Mouse (Mus musculus) natural killer cell, adult 2 months (primary cell): ENCODE results near the gene Olfr373.
"Not testable (repeated sequence)": the region's sequence is repeated elsewhere in the genome, so short reads cannot be mapped to it uniquely, and the experiment has no call there.

Experiments used
- DNase-seq, 2 experiments: peaks; one replicate each; pipeline ENCODE4 v3.0.0; 2022; ENCODE audit warnings: low spot score in 2 of 2

The Olfr373 gene

GRCm38 (mm10) chr8:72082877-72083276 lies at the start of gene Olfr373:
Gene Olfr373, plus strand, starts transcription at chr8:72083177.
- not testable (repeated sequence) for DNase-seq

- DNase-seq, result not testable (repeated sequence)
Measured at GRCm38 (mm10) chr8:72040918-72041317, 42.1 kb upstream of the Olfr373 start, which contains the start of gene Olfr372. Gene Olfr372, plus strand, starts transcription at chr8:72041218.

DNA sequence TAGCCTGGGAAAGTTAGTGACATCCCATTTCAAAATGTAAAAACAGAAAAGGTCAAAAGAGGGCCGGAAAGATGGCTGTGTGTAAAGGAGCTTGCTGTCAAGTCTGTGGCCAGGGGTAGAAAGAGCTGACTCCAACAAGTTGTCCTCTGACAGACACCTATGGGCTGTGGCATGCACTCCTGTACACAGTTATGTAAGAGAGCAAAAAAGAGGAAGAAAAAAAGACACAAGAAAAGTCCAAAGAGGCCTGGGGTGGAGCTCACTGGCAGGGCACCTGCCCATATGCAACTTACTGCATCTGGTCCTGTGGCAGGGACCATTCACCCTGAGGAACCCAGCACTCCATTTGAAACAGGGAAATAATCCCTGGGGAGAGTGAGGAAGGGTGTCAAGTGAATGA lies 40.5 kb upstream of the Olfr373 start:
- no peak for DNase-seq

- not testable (repeated sequence) for DNase-seq
Measured at GRCm38 (mm10) chr8:72054633-72055032, 28.3 kb upstream of the Olfr373 start.

DNA sequence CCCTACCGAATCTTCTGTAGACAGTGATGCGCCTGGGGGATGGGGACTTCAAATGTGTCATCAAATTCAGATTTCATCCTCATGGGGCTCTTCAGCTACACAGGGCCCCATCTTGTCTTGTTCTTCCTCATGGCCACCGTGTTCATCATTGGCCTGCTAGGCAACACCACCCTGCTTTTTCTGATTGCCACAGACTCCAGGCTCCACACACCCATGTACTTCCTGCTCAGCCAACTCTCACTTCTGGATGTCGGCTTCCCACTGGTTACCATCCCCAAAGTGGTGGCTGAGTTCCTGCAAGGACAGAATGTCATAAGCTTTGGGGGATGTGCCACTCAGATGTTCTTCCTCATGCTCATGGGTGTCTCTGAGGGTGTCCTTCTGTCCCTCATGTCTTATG lies 25.3 kb upstream of the Olfr373 start:
- not testable (repeated sequence) for DNase-seq

GRCm38 (mm10) chr8:72066819-72067399 lies 16.1 kb upstream of the Olfr373 start:
- not testable (repeated sequence) for DNase-seq

DNA sequence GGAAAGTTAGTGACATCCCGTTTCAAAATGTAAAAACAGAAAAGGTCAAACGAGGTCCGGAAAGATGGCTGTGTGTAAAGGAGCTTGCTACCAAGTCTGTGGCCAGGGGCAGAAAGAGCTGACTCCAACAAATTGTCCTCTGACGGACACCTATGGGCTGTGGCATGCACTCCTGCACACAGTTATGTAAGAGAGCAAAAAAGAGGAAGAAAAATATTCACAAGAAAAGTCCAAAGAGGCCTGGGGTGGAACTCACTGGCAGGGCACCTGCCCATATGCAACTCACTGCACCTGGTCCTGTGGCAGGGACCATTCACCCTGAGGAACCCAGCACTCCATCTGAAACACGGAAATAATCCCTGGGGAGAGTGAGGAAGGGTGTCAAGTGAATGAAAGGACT lies 1.8 kb downstream of the Olfr373 start:
- DNase-seq, result no peak

GRCm38 (mm10) chr8:72087611-72088010 lies 4.6 kb downstream of the Olfr373 start:
- not testable (repeated sequence) for DNase-seq

DNA sequence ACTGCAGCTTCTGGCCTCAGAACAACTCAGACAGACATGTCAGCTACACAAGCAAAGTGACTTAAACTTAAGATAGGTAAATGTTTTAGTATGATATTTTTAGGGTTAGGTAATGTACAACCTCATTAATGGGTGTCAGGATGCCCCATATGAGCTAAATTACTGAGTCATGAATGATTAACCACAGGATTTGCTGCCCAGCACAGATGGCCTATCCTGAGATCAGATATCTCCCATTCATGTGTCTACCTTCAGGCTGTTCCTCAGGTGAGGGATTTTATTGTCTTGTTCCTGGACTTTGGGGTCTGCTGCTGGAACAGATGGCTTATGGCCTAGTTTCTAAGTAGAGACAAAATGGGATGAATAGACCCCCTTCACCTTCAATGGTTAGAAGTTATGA lies 13.7 kb downstream of the Olfr373 start:
- not testable (repeated sequence) for DNase-seq

GRCm38 (mm10) chr8:72099377-72100103 lies 16.6 kb downstream of the Olfr373 start:
- not testable (repeated sequence) for DNase-seq

- peak in 1 of 2 experiments; percentile 15 for DNase-seq
Measured at GRCm38 (mm10) chr8:72105165-72105564, 22.2 kb downstream of the Olfr373 start.

DNA sequence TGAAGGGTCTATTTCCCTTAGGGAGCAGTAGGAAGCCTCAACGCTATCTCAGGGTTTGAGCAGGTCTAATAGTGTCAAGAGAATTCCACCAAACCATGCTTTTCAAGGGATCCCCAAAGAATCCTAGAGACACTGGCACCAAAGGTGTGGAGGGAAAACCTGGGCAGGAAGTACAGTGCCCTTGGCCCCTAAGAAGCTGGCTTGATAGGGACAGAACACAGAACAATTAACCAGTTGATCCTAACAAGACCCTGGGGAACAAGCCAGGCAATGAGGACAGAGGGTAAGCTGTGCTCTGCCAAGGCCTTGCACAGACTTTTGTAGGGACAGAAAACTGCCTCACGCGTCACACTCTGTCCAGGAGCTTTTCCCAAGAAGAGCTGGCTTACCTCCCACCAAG lies 23.8 kb downstream of the Olfr373 start, which contains the start of gene Olfr374:
Gene Olfr374, plus strand, starts transcription at position 301 of the 400 bp plus-strand sequence.
- no peak for DNase-seq

DNA sequence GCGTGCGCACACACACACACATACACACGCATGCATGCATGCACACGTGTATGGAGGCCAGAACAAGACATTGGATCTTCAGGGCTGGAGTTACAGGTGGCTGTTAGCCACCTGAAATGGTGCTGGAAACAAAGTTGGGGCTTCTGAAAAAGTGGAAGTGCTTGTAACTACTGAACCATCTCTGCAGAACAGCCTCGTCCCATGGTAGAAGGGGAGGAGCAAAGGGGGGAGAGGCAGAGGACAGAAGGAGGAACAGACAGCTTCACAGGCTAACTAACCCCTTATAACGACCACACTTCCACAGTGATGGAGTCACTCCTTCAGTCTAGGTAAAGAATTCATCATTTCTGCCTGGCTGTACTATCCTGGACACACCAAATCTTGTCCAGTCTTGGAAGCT lies 27.9 kb downstream of the Olfr373 start:
- DNase-seq, result peak in 1 of 2 experiments; percentile 63

GRCm38 (mm10) chr8:72112486-72112885 lies 29.5 kb downstream of the Olfr373 start:
- DNase-seq, result peak in 1 of 2 experiments; percentile 17

DNA sequence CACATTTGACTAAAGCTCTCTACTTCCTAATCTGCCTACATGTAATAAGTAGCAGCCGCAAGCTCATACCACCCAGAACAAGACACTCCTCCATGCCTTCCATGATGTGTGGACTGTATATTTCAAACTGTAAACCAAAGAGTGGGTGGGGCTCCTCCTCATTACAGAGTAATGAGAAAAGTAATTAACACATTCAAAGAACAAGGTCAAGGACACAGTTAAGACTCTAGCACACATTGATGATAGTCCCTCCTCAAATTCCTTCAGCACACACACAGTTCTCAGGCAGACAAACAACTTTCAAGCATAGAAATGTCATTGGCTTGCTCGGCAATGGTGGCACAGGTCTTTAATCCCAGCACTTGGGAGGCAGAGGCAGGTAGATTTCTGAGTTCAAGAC lies 32.2 kb downstream of the Olfr373 start:
- DNase-seq, result no peak

DNA sequence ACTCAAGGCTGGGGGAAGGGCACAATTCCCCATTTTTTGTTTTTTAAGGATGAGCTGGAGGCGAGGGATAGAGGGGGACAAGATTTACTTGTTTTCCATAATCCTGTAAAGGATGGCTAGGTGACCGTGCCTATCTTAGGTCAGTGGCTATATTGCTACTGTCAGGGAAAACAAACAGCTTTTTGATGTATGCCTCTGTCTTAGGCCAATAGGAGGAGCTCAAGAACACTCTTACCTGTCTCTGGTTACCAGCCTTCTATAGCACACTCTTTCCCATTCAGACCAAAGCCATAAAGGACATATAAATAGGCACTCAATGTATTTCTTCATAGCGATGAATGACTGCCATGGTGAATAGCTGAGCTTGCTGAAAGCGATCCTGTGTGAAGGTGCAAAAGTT lies 35.6 kb downstream of the Olfr373 start:
- no peak for DNase-seq

- not testable (repeated sequence) for DNase-seq
Measured at GRCm38 (mm10) chr8:72121486-72121885, 38.5 kb downstream of the Olfr373 start.

GRCm38 (mm10) chr8:72121997-72122396 lies 39.0 kb downstream of the Olfr373 start:
- DNase-seq, result no peak

GRCm38 (mm10) chr8:72127834-72128233 lies 44.9 kb downstream of the Olfr373 start:
- DNase-seq, result no peak

- DNase-seq, result no peak
Measured at GRCm38 (mm10) chr8:72131251-72131650, 48.3 kb downstream of the Olfr373 start.

GRCm38 (mm10) chr8:72131901-72132300 lies 48.9 kb downstream of the Olfr373 start:
- peak; percentile 38 to 50 for DNase-seq

GRCm38 (mm10) chr8:72132417-72132816 lies 49.4 kb downstream of the Olfr373 start:
- no peak for DNase-seq

GRCm38 (mm10) chr8:72132891-72133290 lies 49.9 kb downstream of the Olfr373 start:
- DNase-seq, result no peak
